Mouse (Mus musculus) frontal cortex, postnatal 36 days (tissue): ENCODE measurements around the gene Ms4a5.

Experiments used
- DNase-seq, 2 experiments: peaks; one replicate each; pipeline ENCODE4 v3.0.0; 2022; ENCODE audit warnings: low spot score in 2 of 2

The Ms4a5 gene

GRCm38 (mm10) chr19:11232348-11232747 lies 51.3 kb downstream of the Ms4a5 start, which contains the start of gene Ms4a12:
Ms4a12 (minus strand) TSS chr19:11232448.
- no peak for DNase-seq
